Mouse (Mus musculus): ENCODE results near the gene Lmo7.
A peak's percentile ranks its signal among the peaks of the same experiment; 100 is the strongest.

The Lmo7 gene

DNA sequence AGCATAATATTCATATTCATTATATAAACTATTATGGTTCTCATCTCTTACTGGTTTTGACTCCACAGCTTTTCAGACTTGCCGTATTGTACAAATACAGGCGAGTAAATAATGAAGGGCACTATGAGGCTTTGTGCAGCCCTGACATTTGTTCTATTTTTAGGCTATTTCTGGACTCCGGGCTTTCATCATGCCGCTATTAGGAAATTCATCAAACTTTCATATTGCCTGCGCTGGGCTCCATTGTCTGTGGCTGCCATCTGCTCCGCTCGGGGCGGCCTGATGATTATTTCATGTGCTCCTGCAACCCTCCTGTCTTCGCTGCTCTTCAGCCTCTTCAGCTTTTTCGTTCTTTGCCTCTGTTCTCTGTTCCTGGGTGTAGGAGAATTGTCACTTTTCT, 50.3 kb downstream of the Lmo7 start:
- no peak for DNase-seq

DNA sequence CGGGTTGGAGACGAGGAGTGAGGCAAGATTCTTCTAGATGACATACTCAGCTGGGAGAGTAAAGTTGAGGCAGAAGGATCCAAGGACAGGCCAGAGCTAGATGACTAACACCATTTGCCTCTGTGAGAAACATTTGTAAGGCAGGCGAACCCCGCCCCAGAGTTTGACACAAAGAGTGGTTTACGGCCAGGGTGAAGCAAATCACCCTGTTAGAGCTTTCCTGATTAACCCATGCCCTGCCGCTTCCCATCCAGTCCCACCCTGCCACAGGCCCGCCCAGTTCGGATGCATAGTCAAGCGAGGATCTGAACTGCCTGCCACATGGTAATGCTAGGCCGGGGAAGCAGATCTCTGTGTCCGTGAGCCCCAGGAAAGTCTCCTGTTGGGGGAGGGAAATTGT, 51.5 kb downstream of the Lmo7 start:
- no peak for DNase-seq

GRCm38 (mm10) chr14:101781943-101782510, 52.3 kb downstream of the Lmo7 start:
- DNase-seq = peak in 1 of 2 experiments; percentile 18

DNA sequence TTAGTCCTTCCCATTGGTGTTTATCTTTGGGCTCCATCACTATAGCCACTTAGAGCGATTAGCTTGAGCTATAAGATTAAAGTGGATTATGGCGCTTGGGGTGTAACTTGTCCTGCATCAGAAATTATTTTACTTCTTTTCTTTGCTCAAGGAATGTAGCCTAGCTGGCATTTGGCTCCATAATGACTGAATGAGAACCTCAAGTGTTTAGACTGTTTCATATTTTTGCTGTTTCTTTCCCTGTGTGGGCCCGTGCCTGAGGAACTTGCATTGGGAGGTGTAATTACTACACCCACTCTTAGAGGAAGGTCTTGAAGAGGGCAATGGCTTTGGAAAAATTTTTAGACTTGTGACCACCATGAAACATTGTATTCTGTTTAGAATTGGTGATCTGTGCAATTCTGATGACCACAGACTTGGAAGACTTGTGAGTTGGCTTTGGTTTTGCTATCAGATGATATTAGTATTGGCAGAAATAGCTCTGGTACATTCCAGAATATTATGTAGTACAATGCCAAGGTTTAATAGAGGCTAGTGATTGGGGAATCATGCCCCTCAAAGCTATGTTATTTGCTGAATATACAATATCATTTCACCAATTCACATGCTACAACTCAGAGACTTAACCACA, 54.7 kb downstream of the Lmo7 start:
- DNase-seq = no peak

- peak; percentile 51 to 67 for DNase-seq
Measured at GRCm38 (mm10) chr14:101787903-101788302, 58.1 kb downstream of the Lmo7 start.

DNA sequence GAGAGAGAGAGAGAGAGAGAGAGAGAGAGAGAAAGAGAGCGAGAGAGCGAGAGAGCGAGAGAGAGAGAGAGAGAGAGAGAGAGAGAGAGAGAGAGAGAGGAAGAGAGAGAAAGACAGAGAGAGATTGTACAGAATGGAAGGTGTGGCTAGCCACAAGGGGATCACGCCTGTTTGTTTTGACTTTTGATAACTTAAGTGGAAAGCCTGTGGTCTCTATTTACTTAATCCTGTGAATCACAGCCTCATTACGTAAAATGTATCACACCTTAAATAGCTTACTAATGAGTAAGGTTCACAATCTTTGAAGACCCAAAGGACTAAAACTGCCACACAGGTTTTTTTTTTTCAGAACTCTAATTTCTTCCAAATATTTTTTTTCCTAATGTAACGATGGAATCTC, 58.7 kb downstream of the Lmo7 start:
- DNase-seq = no peak

DNA sequence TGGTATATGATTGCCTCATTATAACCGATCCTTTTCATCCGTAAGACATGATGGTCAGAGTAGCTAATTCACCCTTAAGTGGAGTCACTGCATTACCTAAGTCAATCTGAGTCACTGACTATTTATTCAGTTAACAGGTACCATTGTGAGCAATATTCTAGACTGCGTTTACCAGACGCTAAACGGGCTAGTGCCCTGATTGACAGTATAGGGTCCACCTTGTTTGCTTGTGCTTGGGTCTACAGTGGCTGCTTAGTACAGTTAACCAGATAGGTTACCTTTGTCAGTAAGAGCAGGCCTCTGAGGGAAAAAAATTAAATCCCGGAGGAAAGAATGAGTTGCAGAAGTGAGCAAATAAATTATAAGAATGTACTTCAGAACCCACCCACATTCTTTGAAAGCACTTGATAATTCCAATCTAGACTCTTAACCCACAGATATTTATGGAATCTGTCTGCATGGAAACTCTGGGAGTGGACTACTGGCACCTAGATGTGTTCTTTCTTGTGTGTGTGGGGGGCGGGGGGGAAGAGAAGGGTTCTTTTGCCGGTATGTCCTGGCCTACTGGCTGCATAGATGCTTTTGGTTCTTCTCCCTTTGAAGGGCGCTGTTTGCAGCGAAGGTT, 64.9 kb downstream of the Lmo7 start:
- no peak for DNase-seq

GRCm38 (mm10) chr14:101797930-101798500, 68.3 kb downstream of the Lmo7 start:
- no peak for DNase-seq

GRCm38 (mm10) chr14:101798766-101799165, 69.0 kb downstream of the Lmo7 start:
- DNase-seq = no peak

- no peak for DNase-seq
Measured at GRCm38 (mm10) chr14:101801674-101802073, 71.9 kb downstream of the Lmo7 start.

- DNase-seq = no peak
Measured at GRCm38 (mm10) chr14:101804119-101804518, 74.4 kb downstream of the Lmo7 start.

GRCm38 (mm10) chr14:101804562-101805327, 75.0 kb downstream of the Lmo7 start:
- no peak for DNase-seq

GRCm38 (mm10) chr14:101805328-101805697, 75.6 kb downstream of the Lmo7 start:
- no peak for DNase-seq

DNA sequence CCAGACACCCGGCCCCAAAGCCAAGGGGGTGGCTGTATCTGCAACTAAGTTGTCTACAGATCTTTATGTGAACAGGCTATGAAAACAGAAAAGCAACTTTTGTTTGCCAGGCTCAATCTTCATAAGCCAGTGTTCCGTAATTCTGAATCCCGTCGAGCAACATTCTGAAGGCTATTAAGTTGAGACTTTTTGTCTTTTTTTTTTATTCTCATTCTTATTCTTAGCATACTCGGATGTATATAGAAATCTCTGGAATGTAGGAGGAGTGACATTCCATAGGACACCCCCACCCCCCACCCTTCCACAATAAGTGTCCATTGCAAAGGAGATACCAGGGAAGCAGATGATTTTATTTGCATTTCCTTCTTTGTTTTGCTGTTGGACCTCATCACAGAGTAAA, 76.3 kb downstream of the Lmo7 start:
- DNase-seq = no peak

DNA sequence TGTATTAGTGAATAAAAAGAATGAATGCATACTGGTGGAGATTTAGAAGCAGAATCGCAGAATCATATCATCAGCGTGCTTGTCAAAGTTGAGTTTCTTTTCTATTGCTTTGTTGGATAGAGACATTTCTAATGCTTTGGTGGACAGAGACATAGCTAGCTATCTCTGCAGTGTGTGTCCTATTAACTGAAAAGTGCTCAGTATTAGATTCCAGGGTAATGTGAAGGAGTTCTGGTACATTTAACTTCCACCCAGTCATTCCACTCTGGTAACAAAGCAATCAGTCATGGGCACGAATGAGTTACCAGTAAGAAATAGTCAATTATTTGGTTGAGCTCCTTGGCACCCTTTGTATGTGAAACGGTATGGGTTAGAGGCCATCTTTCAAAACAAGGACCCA, 76.8 kb downstream of the Lmo7 start:
- DNase-seq = no peak

DNA sequence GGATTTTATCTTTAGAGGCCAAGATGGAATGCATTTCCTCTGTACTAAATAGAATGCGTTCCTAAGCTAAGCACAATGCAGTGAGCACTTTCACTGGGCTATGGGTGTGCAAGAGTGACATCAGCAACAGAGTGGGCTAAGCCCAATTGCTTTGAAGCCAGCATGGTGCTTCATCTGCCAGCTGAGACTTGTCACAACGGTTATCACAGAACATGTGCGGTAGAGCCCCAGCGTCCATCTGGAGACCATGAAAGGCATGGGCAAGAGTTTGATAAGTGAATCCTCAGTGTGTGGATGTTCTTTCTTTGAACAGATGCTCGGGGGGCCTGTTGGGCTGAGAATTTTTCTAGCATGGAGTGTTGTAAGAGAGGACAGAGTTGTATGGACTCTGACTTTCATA, 86.7 kb downstream of the Lmo7 start:
- DNase-seq = no peak

DNA sequence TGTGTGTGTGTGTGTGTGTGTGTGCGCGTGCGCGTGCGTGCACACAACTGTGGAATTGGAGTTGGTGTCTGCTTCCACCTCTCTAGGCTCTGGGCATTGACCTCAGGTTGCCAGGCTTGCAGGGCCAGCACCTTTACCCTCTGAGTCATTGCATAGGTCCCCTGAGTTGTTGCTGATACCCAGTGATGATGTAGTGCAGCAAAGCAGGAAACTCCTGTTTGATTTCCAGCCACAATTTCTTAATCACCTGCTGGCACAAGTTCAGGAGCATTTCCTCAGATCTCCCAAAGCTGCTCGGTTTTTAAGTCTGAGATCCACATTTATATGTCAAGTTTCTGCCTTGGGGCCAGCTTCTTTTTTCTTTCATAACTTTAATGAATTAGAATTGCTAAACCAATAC, 92.6 kb downstream of the Lmo7 start:
- DNase-seq = no peak

GRCm38 (mm10) chr14:101822871-101823270, 93.1 kb downstream of the Lmo7 start:
- DNase-seq = no peak

GRCm38 (mm10) chr14:101829676-101830075, 99.9 kb downstream of the Lmo7 start:
- no peak for DNase-seq

- DNase-seq = peak; percentile 9 to 20
Measured at GRCm38 (mm10) chr14:101830116-101830515, 100.4 kb downstream of the Lmo7 start.

DNA sequence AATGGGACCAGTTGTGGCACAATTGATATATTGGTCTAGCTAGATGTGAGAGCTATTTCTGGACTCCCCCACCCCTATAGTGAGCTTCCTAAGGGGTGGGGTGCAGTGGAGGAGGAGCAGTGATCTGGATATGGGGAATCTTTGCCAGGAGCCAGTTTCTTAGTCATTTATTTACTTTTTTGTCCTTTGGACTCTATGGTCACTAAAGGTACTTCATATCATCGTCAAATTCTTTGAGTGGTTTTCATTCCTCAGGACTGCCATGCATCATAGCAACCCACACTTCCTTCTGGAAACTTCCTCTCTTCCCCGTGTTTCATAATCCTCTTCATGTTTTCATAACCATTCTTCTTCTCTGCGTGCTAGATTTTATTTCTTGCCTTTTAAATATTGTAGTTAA, 104.4 kb downstream of the Lmo7 start:
- no peak for DNase-seq

GRCm38 (mm10) chr14:101836401-101836800, 106.6 kb downstream of the Lmo7 start:
- no peak for DNase-seq

DNA sequence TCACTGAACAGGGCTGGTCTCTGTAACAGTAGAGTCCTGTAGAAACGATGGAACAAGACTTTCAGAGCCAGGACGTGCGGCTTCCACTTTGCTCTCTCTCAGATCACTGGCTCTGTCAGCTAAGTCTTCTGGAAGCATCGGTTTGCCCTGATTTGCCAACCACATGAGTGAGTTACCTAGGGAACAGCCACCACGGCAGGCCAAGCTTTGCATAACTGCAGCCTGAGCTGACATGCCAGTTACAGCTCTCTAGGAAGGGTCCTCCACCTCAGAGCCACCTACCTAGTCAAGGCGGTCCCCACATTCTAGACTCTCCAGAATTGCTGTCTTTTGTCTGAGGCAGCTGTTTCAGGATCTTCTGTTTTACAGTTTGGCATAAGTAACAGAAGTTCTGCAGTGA, 107.4 kb downstream of the Lmo7 start:
- DNase-seq = no peak

Measured in cerebellum, postnatal 25 days (tissue).